Mouse (Mus musculus) cerebellum, postnatal 14 days (tissue): ENCODE results near the gene Rasgrp3.

Source experiments
- DNase-seq, 2 experiments: peaks; one replicate each; pipeline ENCODE4 v3.0.0; 2021; ENCODE audit warnings: mixed read lengths in 2 of 2

The Rasgrp3 gene

GRCm38 (mm10) chr17:75506097-75506675 lies 70.5 kb downstream of the Rasgrp3 start:
- no peak for DNase-seq

GRCm38 (mm10) chr17:75506708-75507641 lies 71.3 kb downstream of the Rasgrp3 start:
- DNase-seq: no peak

GRCm38 (mm10) chr17:75509257-75509656 lies 73.6 kb downstream of the Rasgrp3 start:
- no peak for DNase-seq

GRCm38 (mm10) chr17:75516591-75516990 lies 80.9 kb downstream of the Rasgrp3 start:
- DNase-seq: no peak

- no peak for DNase-seq
These were observed 82.6 kb downstream of the Rasgrp3 start for GRCm38 (mm10) chr17:75518181-75518901.

GRCm38 (mm10) chr17:75519239-75519900 lies 83.7 kb downstream of the Rasgrp3 start:
- peak in 1 of 2 experiments; percentile 32 for DNase-seq

- DNase-seq: no peak
These were observed 85.6 kb downstream of the Rasgrp3 start for GRCm38 (mm10) chr17:75521236-75521842.

GRCm38 (mm10) chr17:75522347-75523065 lies 86.8 kb downstream of the Rasgrp3 start:
- no peak for DNase-seq

- DNase-seq: no peak
These were observed 88.1 kb downstream of the Rasgrp3 start for GRCm38 (mm10) chr17:75523812-75524211.

- no peak for DNase-seq
These were observed 90.7 kb downstream of the Rasgrp3 start for GRCm38 (mm10) chr17:75526411-75526810.

GRCm38 (mm10) chr17:75529222-75529935 lies 93.7 kb downstream of the Rasgrp3 start:
- DNase-seq: no peak

- DNase-seq: no peak
These were observed 96.8 kb downstream of the Rasgrp3 start for GRCm38 (mm10) chr17:75532469-75532986.

- DNase-seq: no peak
These were observed 98.8 kb downstream of the Rasgrp3 start for GRCm38 (mm10) chr17:75534314-75535020.

- DNase-seq: no peak
These were observed 99.9 kb downstream of the Rasgrp3 start for GRCm38 (mm10) chr17:75535612-75536011.

GRCm38 (mm10) chr17:75536396-75537049 lies 100.8 kb downstream of the Rasgrp3 start:
- DNase-seq: peak; percentile 43 to 51

GRCm38 (mm10) chr17:75537050-75537445 lies 101.4 kb downstream of the Rasgrp3 start:
- no peak for DNase-seq

- DNase-seq: no peak
These were observed 102.7 kb downstream of the Rasgrp3 start for GRCm38 (mm10) chr17:75538431-75538830.

GRCm38 (mm10) chr17:75539130-75539529 lies 103.4 kb downstream of the Rasgrp3 start:
- DNase-seq: no peak

GRCm38 (mm10) chr17:75539841-75540240 lies 104.1 kb downstream of the Rasgrp3 start:
- DNase-seq: no peak

GRCm38 (mm10) chr17:75543434-75543833 lies 107.7 kb downstream of the Rasgrp3 start:
- no peak for DNase-seq
